Mouse (Mus musculus) kidney, postnatal 0 days (tissue): ENCODE measurements around the gene Sidt1. TPM values are rescaled to one million over a fixed set of nuclear protein-coding genes. Genes with fewer than 3 reads are reported as not detected.

Source experiments
- ATAC-seq: fragments of 200-750 bp; cut with Nextera tagmentation; replicated peaks from 2 replicates; pipeline ENCODE4 v1.8.0; 2017; ENCODE audit warnings: low read depth, moderate number of reproducible peaks, moderate TSS enrichment, moderate library complexity; ENCODE audit not compliant: low FRiP score
- DNase-seq: peaks from one replicate; pipeline ENCODE4 v3.0.0-alpha.2; 2016; ENCODE audit warnings: low spot score
- H3K27ac ChIP-seq: fragments of 300-500 bp; sonication (generic); 2 replicates; pipeline ENCODE4 v1.5.1; 2014; ENCODE audit warnings: mild to moderate bottlenecking
- H3K27me3 ChIP-seq: fragments of 300-500 bp; sonication (generic); 2 replicates; pipeline ENCODE4 v1.6.1; 2014; ENCODE audit warnings: low read length, mixed read lengths; ENCODE audit not compliant: insufficient read depth
- H3K36me3 ChIP-seq: fragments of 300-500 bp; sonication (generic); 2 replicates; pipeline ENCODE4 v1.6.1; 2014; ENCODE audit warnings: low read length, mixed read lengths; ENCODE audit not compliant: insufficient read depth
- H3K4me1 ChIP-seq: fragments of 300-500 bp; sonication (generic); replicated peaks from 2 replicates; pipeline ENCODE4 v1.6.1; 2014; ENCODE audit warnings: antibody characterized with exemption, low read length, mixed read lengths; ENCODE audit not compliant: insufficient read depth
- H3K4me2 ChIP-seq: fragments of 300-500 bp; sonication (generic); 2 replicates; pipeline ENCODE4 v1.6.1; 2014; ENCODE audit warnings: mild to moderate bottlenecking, low read length, moderate library complexity, mixed read lengths
- H3K4me3 ChIP-seq: fragments of 300-500 bp; sonication (generic); replicated peaks from 2 replicates; pipeline ENCODE4 v1.5.1; 2014; ENCODE audit warnings: low read depth, low read length
- H3K9ac ChIP-seq: fragments of 300-500 bp; sonication (generic); 2 replicates; pipeline ENCODE4 v1.6.1; 2014; ENCODE audit warnings: low read depth, low read length
- H3K9me3 ChIP-seq: fragments of 300-500 bp; sonication (generic); replicated peaks from 2 replicates; pipeline ENCODE4 v1.6.1; 2016; ENCODE audit warnings: low read length, inconsistent platforms, mixed read lengths
- CTCF ChIP-seq: IDR thresholded peaks from 2 replicates; pipeline ENCODE4 v1.5.1; 2016; ENCODE audit warnings: antibody characterized with exemption, low read depth, mild to moderate bottlenecking, moderate library complexity
- WGBS: fragments of 180-500 bp; shearing (Covaris S2); extraction: QIAGEN DNeasy Blood & Tissue Kit; methylation state at CpG from one replicate; pipeline ENCODE4 v1.1.7; 2014; 5-methylcytosine and 5-hydroxymethylcytosine counted together
- polyA plus RNA-seq: library from polyadenylated mRNA; unstranded; fragments of >200 nt; fragmentation: Nextera tagmentation; extraction: Ambion mirVana; gene quantifications from 2 replicates; pipeline ENCODE4 v1.2.1, GENCODE M21; 2015

Sidt1 gene
- polyA plus RNA-seq, 1 experiment from 2014 or later: 1.4 TPM

DNA sequence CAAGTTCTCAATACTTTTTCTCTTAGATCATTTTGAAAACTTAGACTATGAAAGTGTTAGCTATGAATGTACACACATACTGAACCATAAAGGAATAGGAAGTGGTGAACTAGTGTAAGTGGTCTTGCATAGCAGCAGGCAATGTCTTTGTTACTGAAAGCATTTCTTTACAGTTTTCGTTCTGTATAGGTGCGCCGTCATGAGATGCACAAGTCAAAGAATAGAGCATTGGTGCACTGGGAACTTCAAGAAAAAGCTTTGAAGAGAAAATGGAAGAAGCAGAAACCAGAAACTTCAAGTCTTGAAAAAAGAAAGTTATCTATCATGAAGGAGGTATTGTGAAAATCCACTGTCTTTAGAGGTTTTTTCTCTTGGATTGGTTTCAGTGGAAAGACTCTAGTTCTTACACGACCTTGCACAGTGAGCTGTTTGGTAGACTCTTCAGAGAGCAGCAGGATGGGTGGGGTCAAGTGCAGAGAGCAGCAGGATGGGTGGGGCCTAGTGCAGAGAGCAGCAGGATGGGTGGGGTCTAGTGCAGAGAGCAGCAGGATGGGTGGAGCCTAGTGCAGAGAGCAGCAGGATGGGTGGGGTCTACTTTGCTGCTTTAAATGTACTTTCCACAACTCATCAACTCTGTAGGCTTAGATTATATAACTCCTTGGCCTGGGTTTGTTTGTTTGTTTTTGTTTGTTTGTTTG lies 24.7 kb upstream of the Sidt1 start:
- ATAC-seq (0 out of 2 replicates have a peak, but pooled peaks have one; percentile 43), DNase-seq (peak; percentile 59)
- Histone ChIP-seq H3K27me3 (no peaks in the 10 kb centered on the region), H3K9me3 (no peaks in the 10 kb centered on the region), H3K4me2 (no peak overlapping the region), H3K4me3 (no peak overlapping the region), H3K36me3 (no peaks in the 10 kb centered on the region; the same call in 1 of the 2 replicates), H3K27ac (no peak overlapping the region), H3K9ac (no peak overlapping the region), H3K4me1 (no peaks in the 10 kb centered on the region)
- TF ChIP-seq CTCF: no peak
- 77% methylated on average over 4 of the region's 4 CpGs for WGBS

DNA sequence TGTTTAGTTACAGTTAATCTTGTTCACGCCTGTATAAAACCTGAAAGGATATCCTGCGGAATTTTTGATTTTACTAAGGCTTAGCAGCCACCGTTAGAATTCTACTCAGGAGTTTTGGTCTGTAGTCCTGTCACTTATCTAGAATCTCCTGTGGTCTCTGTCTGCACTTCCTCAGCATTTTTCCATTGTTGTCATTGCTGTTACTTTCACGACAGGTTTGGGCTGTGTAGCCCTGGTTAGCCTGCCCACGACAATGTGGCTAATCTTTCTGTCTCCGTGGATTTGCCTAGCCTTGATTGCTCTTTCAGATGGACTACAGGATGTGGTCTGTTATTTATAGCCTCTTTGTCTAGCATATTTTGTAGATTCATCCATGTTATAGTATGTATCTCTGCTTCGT lies 23.3 kb upstream of the Sidt1 start:
- DNase-seq: no peak
- Histone ChIP-seq H3K4me2 (no peak overlapping the region), H3K9me3 (no peaks in the 10 kb centered on the region), H3K4me1 (no peaks in the 10 kb centered on the region), H3K27ac (no peak overlapping the region), H3K27me3 (no peaks in the 10 kb centered on the region), H3K36me3 (no peaks in the 10 kb centered on the region; the same call in 1 of the 2 replicates), H3K4me3 (no peak overlapping the region), H3K9ac (no peak overlapping the region)
- TF ChIP-seq CTCF: no peak
- ATAC-seq: no peak
- WGBS: 66% methylated on average over 7 of the region's 7 CpGs

DNA sequence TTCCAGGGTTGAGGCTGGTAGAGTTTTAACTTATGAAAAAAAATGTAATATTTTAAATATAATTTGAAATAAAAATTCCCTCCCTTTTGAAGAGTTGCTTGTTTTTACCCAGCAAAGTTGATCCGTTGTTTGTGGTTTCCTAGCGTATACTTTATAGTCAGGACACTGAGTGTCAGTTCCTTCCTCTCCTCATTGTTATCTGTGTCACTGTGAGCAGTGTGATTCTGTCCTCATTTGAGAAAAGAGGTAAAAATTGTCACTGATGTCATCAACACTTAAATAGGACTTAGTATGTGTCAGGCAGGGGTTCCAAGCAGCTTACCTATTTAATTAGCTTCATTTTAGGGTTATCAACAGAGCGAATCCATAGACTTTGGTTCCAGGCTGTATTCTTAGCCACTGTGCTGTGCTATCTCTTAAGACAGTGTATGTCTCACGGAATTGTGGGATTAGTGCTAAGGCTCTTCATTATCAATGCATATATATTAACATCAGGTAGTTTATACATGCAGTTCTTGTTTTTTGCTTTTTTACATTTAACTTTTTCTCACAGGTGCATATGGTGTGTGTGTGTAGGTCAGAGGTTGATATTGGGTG lies 16.9 kb upstream of the Sidt1 start:
- no peak for TF ChIP-seq CTCF
- no peaks in the 10 kb centered on the region for H3K36me3 ChIP-seq
- H3K9ac ChIP-seq: no peak overlapping the region
- H3K27me3 ChIP-seq: no peaks in the 10 kb centered on the region
- no peak overlapping the region for H3K27ac ChIP-seq
- H3K4me1 ChIP-seq: 0 out of 2 replicates have a peak, but pooled peaks cover 5% of the 10 kb centered on the region
- no peaks in the 10 kb centered on the region for H3K9me3 ChIP-seq
- DNase-seq: no peak
- 73% methylated on average over 4 of the region's 4 CpGs for WGBS
- H3K4me3 ChIP-seq: no peak overlapping the region
- H3K4me2 ChIP-seq: no peak overlapping the region
- no peak for ATAC-seq

DNA sequence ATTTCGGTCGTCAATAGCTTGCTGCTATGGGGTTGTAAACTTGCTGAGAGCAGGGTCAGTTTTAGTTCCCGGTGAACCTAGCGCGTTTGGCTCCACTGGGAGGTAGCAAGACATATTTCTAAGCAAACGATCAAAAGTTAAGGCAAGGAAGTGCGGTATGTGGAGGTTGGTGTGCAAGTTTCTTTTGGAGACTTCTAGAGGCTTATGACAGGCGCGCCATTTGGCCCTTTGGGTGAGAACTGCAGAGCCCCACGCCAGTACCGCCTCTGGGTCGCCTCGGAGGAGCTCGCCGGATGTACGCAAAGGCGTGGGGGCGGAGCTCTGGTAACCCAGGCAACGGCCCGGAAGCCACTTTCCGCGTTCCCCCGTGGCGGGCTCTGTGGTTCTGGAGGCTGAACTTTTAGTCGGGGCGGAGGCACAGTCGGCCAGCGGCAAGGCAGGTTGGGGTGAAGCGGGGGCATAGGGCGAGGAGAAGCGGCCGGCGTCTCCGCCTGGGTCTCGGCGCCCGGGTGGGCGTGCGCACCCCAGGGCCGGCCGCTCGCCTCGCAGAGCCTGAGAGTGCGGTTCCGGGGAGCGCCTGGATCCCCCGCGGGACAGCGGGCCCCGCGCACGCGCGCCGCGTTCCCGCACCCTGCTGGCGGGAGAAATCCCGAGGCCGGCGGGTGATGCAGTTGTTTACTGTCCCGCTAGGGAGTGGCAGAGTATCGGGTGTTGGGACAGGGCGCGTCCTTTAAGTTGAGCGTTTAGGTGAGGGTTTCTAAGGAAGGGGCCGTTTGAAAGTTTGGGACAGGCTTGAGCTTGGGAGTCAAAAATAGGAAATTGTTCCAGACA lies 14.3 kb upstream of the Sidt1 start, which contains the start of gene Spice1:
TSS of gene Spice1 (plus strand) at position 51 of the 831 bp plus-strand sequence.
- peak; percentile 99 for ATAC-seq
- no peaks in the 10 kb centered on the region for H3K27me3 ChIP-seq
- H3K27ac ChIP-seq: peak within 1 kb of the TSS; percentile 96
- WGBS: under 1% methylated on average over 67 of the region's 67 CpGs
- TF ChIP-seq CTCF: peak; percentile 59; the same call in 1 of the 2 replicates
- H3K4me1 ChIP-seq: 0 out of 2 replicates have a peak, but pooled peaks cover 5% of the 10 kb centered on the region
- H3K36me3 ChIP-seq: no peaks in the 10 kb centered on the region
- no peaks in the 10 kb centered on the region for H3K9me3 ChIP-seq
- peak within 1 kb of the TSS; percentile 89 for H3K4me3 ChIP-seq
- DNase-seq: peak; percentile 96
- peak within 1 kb of the TSS; percentile 69 for H3K4me2 ChIP-seq
- H3K9ac ChIP-seq: peak within 1 kb of the TSS; percentile 84

DNA sequence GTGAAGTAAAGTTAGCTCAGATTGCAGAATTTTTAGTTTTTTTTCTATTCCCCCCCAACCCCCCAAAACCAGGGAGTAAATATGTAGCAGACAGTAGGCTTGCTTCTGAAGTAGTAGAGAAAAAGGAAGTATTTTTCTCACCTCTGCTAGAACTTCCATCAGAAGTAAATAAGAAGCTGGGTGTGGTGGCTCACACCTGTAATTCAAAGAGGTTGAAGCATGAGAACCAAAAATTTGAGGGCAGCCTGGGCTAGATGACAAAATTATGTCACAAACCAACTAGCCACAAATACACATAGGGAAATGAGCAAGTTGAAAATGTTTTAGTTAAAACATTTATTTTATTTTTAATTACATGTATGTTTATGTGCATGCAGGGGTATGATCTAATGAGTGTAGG lies 4.5 kb upstream of the Sidt1 start:
- Histone ChIP-seq H3K27ac (no peak overlapping the region), H3K9ac (no peak overlapping the region), H3K4me3 (no peak overlapping the region), H3K36me3 (no peaks in the 10 kb centered on the region), H3K9me3 (no peaks in the 10 kb centered on the region), H3K27me3 (no peaks in the 10 kb centered on the region), H3K4me1 (peaks cover 4% of the 10 kb centered on the region), H3K4me2 (no peak overlapping the region)
- TF ChIP-seq CTCF: no peak
- ATAC-seq (no peak), DNase-seq (no peak)
